Mouse (Mus musculus) olfactory bulb, adult 2 months (tissue): ENCODE measurements around the gene Herc1.

Source experiments
- CTCF ChIP-seq: fragments of 200-500 bp; IDR thresholded peaks from 2 replicates; pipeline ENCODE4 v1.5.1; 2012; ENCODE audit warnings: low read depth, mild to moderate bottlenecking, low read length, moderate library complexity; ENCODE audit not compliant: insufficient read depth
- POLR2A ChIP-seq: fragments of 200-500 bp; IDR thresholded peaks from 2 replicates; pipeline ENCODE4 v1.6.1; 2012; ENCODE audit warnings: mild to moderate bottlenecking, low read depth, low read length, moderate library complexity; ENCODE audit not compliant: insufficient read depth

DNA sequence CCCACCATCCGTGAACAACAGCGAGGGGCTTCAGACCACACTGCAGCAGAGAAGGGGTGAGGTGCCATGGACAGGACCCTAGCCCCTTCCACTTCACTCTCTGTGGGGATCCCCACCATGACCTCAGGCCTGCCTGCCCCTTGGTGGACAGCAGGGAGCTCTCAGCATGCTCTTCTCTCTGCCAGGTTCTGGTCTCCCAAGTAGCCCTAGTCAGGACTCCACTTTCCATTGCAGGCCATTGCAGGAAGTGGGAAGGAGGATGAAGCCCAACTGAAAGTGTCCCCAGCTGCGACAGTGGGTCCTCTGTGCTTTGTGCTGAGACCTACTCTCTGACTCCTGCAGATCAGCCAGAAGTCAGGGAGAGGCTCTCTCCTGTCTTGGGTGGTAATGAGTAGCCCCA, 157.4 kb downstream of the Herc1 start:
- TF ChIP-seq CTCF (no peak), POLR2A (no peak)
